Mouse (Mus musculus): ENCODE measurements at regions not wholly inside any gene's neighbourhood (a gene's known extent, or its start where the extent isn't known, plus 50 kb on each side); places are given as distances from the start of the nearest gene placed in this dataset.

DNA sequence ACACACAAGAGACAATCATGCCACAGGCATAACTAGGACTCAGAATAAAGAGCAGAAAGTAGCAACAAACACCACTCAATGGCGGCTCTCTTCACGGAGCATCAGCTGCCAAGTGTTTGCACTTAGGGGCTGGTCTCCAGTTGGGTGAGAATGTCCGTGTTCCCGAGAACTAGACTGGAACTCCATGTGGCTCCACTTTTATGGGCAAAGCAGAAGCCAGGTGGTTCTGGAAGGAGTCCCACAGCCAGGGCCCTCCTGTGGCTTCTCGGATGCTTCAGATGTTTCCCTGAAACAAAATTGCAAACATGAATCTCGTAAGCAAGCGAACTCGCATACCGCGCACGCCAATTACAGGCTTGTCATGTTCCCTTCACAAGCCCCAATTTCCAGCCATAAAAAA is 113.7 kb upstream of the Mgmt start:
- DNase-seq (ENCODE audit: low spot score in 2 of 2) = no peak

DNA sequence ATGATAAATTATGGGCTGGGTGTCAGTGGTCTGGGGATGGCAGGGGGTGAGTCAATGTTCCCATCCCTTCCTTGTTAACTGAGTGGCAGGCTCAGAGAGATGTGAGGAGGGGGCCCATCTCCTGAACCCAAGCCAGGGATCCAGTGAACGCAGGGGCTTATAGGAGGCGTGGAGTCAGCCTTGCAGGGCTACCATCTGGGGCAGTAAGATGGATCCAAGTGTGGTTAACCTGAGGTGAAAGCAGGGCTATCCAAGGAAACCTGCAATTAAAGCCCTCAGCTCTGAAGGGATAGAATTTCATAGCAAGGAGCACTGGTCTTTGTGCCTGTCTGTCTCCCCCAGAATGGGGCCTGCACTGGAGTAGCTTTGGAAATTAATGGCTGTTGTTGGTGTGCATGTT is 103.3 kb upstream of the Mgmt start:
- no peak for DNase-seq (ENCODE audit: low spot score in 2 of 2)

DNA sequence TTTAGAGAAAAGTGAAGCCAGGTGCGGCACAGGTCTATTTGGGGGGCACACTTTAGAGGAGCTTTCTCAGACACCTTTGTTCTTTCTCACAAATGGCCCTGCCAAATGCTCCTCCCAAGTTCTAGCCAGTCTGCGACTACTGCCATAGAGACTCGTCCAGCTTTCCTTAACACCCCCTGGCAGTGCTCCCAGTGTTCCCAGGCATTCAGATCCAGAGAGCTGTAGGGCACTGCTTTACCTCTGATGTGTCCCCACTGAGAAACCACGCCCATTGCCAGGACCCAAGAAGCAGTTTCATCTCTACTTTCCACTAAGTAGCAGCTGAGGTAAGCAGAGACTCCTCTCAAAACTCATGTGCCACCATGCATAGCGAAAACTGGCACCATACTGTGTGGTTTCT is 102.3 kb upstream of the Mgmt start:
- no peak for DNase-seq (ENCODE audit: low spot score in 2 of 2)

DNA sequence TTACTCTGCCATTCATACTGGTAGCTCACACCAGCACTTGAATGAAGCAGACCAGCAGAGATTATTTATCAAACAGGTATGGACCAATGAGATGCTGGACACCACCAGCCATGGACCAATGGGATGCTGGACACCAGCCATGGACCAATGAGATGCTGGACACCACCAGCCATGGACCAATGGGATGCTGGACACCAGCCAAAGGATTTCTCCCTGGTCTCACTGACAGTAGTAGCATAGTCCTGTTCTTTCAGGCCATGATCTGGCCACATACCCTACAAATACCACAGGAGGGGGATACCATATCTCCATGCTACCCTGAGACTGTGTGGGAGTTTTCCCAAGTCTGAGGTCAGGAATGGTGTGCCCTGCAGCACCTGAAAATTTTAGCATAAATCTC is 98.0 kb upstream of the Mgmt start:
- no peak for DNase-seq (ENCODE audit: low spot score in 2 of 2)

DNA sequence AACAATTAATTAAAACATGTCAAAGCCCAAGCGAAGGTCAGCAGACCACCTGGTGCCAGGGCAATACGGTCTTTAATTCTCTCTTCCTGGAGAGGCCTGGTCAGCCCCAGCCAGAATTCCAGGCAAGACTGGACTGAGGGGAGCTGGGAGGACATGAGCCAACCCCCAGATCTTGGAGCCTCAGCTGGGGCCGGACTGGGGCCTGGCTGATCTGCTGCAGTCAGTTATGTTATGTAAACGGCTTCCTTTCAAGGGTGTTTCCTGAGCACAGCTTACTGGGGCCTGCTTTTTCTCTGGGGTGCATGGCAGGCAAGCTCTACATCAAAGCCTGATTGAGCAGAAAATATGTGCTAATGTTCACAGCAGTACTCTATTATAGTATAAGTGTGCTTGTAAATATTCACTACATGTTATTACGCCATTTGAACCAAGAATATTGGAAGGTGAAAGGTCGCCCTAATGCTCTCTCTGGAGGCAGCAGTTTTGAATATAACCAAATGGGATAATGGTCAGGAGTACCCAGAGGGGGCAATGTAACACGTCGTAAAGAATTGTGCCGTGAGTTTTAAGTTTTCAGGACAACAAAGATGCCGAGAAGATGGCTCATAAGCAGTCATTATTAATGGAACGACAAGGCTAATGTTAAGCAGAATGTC is 96.5 kb upstream of the Mgmt start:
- peak; percentile 4 to 6 for DNase-seq (ENCODE audit: low spot score in 2 of 2)

DNA sequence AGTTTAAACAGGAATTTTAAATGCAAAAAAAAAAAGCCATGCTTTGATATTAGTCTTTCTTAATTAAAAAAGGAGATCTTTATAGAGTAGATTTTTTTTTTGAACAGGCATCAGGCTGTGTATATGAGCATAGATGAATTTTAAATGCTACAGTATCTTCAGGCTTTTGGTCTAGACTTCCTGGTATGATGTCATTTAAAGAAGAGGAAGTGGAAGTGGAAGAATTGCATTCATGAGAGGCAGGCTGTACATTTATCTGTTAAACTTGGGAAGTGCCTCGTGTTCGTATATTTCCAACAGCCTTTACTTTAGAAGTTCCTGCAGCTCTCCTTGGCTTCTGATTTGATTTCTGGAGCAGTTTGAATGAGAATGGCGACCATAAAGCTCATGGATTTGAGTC is 95.8 kb upstream of the Mgmt start:
- DNase-seq (ENCODE audit: low spot score in 2 of 2) = no peak

DNA sequence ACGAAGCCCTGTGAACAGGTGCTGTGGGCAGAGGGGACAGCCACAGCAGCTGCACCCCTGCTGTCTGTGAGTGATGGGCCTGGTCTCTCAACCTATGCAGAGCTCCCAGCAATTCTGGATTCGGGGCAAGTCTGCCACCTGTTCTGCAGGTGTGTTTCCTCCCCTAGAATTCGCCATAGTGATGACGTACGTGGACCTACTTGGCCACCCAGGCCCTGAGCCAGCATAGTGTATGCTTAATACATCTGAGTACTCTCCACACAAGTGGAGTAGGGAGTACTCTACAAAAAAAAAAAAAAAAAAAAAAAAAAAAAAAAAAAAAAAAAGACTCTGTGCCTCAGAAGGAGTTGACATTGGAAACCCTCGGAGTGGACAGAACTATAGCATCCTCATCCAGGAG is 87.3 kb upstream of the Mgmt start:
- no peak for DNase-seq (ENCODE audit: low spot score in 2 of 2)

DNA sequence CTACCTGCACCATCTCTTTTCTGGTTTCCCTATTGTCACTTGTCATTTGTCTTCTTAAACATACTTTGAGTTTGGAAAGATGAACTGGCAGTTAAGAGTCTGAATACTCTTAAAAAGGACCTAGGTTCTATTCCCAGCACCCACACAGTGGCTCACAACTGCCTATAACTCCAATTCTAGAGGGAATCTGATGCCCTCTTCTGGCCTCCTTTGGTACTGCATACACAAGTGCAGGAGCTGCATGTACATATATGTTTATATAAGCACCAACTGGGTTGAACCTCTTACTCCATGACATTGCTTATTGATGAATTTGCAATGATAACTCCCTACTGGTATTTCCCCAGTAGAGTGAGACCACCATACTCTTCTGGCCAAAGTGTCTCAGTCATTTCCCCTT is 86.4 kb upstream of the Mgmt start:
- no peak for DNase-seq (ENCODE audit: low spot score in 2 of 2)

DNA sequence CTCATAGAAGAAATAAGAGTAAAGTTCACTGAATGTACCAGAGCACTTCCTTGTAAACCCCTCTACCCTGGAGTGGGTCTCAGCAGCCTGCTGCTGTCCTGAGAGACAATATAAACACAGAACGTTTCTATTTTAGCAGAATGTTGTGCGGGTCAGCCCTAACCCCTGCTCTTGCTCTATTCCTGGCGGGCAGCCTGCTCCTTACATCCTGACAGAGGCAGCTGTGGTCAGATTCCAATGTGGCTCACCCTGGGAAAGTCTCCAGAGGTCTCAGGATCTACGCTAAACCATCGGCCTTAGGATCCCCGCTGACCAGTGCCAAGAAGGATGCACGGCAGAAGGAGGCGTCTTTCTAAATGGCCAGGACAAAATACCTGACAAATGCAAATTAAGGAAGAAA is 84.8 kb upstream of the Mgmt start:
- peak; percentile 12 to 27 for DNase-seq (ENCODE audit: low spot score in 2 of 2)

DNA sequence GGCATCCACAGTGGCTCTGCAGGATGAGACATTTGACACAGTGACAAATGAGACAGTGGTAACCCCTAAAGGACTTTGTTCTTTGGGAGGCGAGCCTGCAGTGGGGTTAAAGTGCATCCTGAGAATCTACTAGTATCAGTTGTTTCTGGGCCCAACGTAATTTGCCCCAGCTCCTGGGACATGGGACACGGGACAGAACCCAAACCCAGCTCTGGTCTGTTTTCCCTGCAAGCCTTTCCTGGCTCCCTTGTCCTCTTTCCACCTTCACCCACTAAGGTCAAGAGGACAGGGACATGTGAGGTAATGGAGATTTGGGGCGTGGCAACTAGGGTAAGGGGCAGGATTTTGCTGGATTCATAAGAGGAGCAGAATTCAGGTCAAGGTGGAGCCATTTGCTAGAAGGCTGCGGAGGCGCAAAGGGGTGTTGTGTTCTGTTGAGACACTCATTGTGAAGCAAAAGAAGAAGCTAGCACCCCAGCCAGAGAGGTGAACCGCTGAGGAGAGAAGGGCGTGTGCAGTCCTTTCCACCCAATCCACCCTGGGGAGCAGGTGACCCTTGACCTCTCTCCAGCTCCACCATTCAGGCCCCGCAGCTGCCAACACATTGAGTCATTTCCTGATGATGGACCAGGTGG is 80.6 kb upstream of the Mgmt start:
- no peak for DNase-seq (ENCODE audit: low spot score in 2 of 2)

DNA sequence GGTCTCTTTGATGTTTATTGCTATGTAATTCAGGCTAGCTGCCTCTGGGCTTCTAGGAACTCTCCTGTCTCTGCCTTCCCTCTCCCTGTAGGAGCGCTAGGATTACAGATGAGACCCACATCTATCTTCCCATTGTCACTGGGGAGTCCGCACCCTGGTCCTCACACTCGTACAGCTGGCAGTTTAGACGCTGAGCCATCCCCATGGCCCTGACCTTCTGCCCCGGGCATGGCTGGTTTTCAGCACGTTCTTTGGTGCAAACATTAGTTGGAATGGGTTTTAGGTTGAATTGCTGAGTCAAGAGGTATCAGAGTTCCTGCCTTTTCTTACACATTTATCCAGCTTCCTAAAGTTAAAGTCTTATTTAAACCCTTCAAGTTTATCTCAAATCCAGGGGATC is 79.7 kb upstream of the Mgmt start:
- DNase-seq (ENCODE audit: low spot score in 2 of 2) = no peak

DNA sequence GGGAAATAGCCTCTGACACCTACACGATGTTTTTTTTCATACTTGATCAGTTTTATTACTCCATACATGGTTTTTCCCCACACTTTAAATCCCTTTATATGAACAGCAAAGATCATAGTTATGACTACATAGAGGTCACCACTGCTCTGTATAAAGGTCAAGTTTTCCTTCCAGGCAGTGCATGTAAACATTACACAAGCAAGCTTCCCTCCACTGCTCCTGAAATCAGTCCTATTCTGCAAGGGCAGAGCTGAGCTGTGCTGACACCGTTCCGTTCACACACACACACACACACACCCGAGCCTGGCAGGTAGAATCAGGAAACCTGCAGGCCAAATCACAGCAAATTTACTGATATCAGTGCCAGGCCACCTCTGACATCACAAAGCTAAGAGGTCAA is 74.1 kb upstream of the Mgmt start:
- DNase-seq (ENCODE audit: low spot score in 2 of 2) = no peak

DNA sequence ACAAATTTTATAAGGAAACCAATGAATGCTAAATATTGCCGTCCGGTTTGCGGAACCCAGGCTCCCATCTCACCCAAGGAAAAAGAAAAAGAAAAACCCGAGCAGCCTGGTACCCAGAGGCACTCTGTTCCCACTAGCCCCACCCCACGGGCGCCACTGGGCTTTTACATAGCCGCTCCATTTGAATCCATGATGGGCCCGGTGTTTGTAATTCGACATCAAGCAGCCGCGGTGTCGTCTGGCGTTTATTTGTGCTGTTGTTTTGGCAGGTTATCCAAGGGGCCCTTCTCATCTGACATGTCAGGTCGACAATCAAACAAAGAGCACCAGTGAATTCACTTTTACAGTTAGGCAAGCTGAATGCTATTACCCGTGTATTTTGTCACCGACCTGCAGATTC is 68.8 kb upstream of the Mgmt start:
- DNase-seq (ENCODE audit: low spot score in 2 of 2) = no peak

DNA sequence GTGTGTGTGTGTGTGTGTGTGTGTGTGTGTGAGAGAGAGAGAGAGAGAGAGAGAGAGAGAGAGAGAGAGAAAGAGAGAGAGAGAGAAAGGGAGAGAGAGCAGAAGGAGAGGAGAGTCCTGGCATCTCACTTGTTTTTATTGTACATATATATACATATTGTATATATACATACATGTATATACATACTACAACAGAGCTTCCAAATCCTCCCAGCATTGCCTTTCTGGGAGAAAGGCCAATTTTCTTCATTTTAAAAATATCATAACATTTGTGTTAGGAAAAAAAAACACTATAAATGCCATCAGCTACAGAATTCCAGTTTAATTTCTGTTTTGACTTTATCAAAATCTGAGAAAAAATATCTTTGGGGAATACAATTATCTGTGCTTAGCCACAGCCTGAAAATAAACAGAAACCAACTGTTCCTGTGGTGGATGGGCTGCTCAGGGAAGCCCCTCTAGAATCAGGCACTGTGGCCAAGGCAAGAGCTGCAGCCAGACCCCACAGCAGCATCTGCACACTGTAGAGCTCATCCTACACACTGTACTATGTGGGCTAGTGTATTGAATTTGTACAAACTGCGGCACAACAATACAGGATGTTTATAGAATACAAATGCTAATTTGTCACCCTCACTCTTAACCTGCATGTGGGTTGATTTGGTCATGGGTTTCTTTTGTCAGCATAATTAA is 64.6 kb upstream of the Mgmt start:
- no peak for DNase-seq (ENCODE audit: low spot score in 2 of 2)

DNA sequence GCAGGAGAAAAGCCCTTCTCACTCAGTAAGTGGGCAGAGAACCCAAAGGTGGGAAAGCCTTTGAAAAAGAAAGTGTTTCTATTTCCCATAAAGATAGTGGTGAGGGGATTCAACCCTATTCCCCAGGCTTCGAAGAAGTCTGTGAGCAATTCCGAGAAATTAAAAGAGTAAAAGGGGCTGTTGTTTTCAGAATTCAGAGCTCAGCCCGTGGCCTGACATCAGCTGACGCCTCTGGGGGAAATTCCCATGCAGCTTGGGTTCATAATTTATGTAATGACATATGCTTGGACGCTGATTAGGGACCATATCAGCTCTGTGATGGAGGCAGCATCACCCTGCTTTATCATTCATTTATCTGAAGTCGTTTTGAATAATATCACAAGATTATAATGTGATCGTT is 62.0 kb upstream of the Mgmt start:
- no peak for DNase-seq (ENCODE audit: low spot score in 2 of 2)

DNA sequence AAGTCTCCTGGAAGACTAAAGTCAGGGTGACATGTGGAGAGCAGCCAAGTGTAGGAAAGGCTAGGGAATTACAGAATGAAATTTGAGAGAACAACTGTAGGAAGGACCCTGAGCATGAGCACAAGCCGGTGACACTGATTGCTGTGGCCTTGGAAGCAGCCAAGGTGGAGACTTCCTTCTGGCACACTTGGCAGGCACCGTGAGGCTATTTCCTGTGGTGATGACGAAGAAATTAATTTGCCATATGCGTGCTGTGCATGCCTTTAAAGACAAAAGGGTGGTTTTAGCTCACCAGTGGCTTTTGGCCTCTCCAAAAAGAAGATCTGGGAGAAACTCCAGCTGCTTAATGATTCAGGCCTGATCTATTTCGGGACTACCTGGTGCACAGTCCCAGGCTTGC is 55.4 kb upstream of the Mgmt start:
- peak; percentile 72 to 85 for DNase-seq (ENCODE audit: low spot score in 2 of 2)

DNA sequence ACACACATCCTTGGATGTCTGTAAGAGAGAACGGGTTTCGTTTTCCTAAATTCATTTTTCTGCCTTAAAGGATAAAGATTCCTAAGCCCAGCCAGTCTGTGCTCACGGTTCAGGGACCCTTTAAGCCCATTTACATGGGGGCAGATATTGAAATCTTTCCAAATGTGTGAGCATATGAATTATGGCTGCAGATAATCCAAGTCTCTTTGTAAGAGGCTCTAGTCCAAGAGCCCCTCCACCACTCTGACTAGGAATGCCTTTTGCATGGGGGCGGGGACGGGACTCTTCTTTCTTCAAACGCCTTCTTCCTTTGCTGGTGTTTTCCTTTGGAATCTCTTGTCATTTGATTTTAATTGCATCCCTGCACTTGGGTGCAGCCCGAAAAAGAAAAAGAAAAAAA is 54.2 kb upstream of the Mgmt start:
- no peak for DNase-seq (ENCODE audit: low spot score in 2 of 2)

DNA sequence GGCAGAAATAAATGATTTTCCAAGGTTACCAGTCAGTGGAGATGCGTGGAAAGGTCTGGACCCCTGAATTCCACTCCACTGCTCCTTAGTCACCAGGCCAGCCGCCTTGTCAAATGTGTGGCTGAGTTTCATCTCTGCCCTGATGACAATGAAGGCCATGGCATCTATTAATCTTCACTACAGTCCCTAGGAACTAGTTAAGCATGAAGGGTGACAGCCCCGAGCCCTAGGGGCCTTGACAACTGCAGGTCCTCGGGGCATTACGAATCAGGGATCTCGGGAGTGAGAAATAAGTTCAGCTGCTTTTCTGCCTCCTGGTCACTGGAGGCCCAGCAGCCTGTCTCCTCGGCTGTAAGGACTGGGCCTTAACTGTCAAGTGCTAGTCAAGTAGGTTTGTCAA is 51.7 kb upstream of the Mgmt start:
- no peak for DNase-seq (ENCODE audit: low spot score in 2 of 2)

DNA sequence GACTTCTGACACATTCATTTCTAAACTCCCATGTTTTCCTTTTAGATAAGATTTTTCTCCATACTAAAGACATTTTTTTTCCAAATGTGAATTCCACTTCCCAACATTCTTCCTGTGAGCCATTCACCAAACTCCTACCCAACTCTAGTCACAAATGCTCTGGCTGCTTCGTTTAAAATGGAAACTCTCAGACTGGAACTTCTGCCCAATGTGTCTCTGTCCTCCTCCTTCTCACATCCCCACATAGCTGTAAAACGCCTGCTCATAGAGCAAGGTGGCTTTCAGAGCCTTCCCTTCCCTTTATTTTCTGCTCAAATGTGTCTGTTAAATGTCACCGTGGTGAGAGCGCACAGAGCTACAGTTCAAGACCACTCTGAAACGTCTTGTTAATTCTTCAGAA is 50.1 kb upstream of the Mgmt start:
- DNase-seq (ENCODE audit: low spot score in 2 of 2) = no peak
